Mouse (Mus musculus) forebrain, embryonic 15.5 days (tissue): ENCODE results near the gene Oas1h. TPM values are rescaled to one million over a fixed set of nuclear protein-coding genes. Genes with fewer than 3 reads are reported as not detected.
"Not testable (repeated sequence)": the region's sequence is repeated elsewhere in the genome, so short reads cannot be mapped to it uniquely, and the experiment has no call there.

ENCODE experiments used
- ATAC-seq: fragments of 200-750 bp; cut with Nextera tagmentation; replicated peaks from 2 replicates; pipeline ENCODE4 v1.8.0; 2017; ENCODE audit warnings: mild to moderate bottlenecking, moderate TSS enrichment, moderate library complexity
- H3K27ac ChIP-seq: fragments of 300-500 bp; sonication (generic); replicated peaks from 2 replicates; pipeline ENCODE4 v1.5.1; 2015; ENCODE audit warnings: mild to moderate bottlenecking, inconsistent platforms
- H3K27me3 ChIP-seq: fragments of 300-500 bp; sonication (generic); 2 replicates; pipeline ENCODE4 v1.6.1; 2015; ENCODE audit warnings: inconsistent platforms
- H3K36me3 ChIP-seq: fragments of 300-500 bp; sonication (generic); 2 replicates; pipeline ENCODE4 v1.6.1; 2015; ENCODE audit warnings: mild to moderate bottlenecking, inconsistent platforms
- H3K4me1 ChIP-seq: fragments of 300-500 bp; sonication (generic); 2 replicates; pipeline ENCODE4 v1.6.1; 2015; ENCODE audit warnings: inconsistent platforms
- H3K4me2 ChIP-seq: fragments of 300-500 bp; sonication (generic); replicated peaks from 2 replicates; pipeline ENCODE4 v1.6.1; 2015; ENCODE audit warnings: mild to moderate bottlenecking, inconsistent platforms
- H3K4me3 ChIP-seq: fragments of 300-500 bp; sonication (generic); 2 replicates; pipeline ENCODE4 v1.5.1; 2015; ENCODE audit warnings: mild to moderate bottlenecking, inconsistent platforms
- H3K9ac ChIP-seq: fragments of 300-500 bp; sonication (generic); replicated peaks from 2 replicates; pipeline ENCODE4 v1.6.1; 2015; ENCODE audit warnings: mild to moderate bottlenecking, inconsistent platforms
- H3K9me3 ChIP-seq: fragments of 300-500 bp; sonication (generic); 2 replicates; pipeline ENCODE4 v1.6.1; 2016; ENCODE audit warnings: inconsistent platforms
- WGBS: fragments of 180-500 bp; shearing (Covaris S2); methylation state at CpG from one replicate; pipeline ENCODE4 v1.1.7; 2015; ENCODE audit warnings: mixed read lengths; 5-methylcytosine and 5-hydroxymethylcytosine counted together
- polyA plus RNA-seq: library from polyadenylated mRNA; unstranded; fragments of >200 nt; fragmentation: Nextera tagmentation; extraction: Ambion mirVana; gene quantifications from 2 replicates; pipeline ENCODE4 v1.2.1, GENCODE M21; 2015

The Oas1h gene
- polyA plus RNA-seq, 1 experiment from 2014 or later = not detected

GRCm38 (mm10) chr5:120890026-120890425 lies 28.8 kb downstream of the Oas1h start:
- Histone ChIP-seq H3K9ac (no peak overlapping the region), H3K4me3 (no peak overlapping the region), H3K4me1 (no peaks in the 10 kb centered on the region), H3K9me3 (no peaks in the 10 kb centered on the region), H3K27me3 (no peaks in the 10 kb centered on the region), H3K36me3 (no peaks in the 10 kb centered on the region), H3K4me2 (no peak overlapping the region), H3K27ac (no peak overlapping the region)
- ATAC-seq = no peak
- WGBS = 85% methylated on average over 2 of the region's 2 CpGs

DNA sequence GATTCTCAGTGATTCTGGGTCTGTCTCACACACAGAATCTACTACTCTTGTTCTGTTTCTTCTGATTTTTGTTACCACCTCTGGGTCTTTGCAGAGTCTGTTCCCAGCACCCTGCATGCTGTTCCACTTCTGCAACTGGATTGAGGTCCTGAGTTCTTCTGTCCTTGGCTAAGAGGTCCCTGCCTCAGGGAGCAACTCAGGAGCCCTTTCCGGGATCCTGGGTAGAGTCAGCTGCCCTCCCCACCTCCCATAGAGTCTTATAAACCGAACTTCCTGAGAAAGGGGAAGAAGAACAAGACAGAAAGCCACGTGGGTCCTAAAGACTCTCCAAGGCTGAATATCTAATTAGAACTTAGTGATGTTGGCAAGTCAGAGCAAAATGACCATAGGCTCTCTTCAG lies 29.8 kb downstream of the Oas1h start:
- Histone ChIP-seq H3K27me3 (no peaks in the 10 kb centered on the region), H3K9ac (no peak overlapping the region), H3K27ac (no peak overlapping the region), H3K36me3 (no peaks in the 10 kb centered on the region), H3K4me1 (no peaks in the 10 kb centered on the region), H3K4me3 (no peak overlapping the region), H3K4me2 (no peak overlapping the region), H3K9me3 (no peaks in the 10 kb centered on the region)
- WGBS = 47% methylated on average over 3 of the region's 3 CpGs
- ATAC-seq = no peak

- not testable (repeated sequence) for H3K4me2 ChIP-seq, H3K36me3 ChIP-seq, H3K27ac ChIP-seq, H3K4me3 ChIP-seq, H3K9ac ChIP-seq, H3K4me1 ChIP-seq, H3K27me3 ChIP-seq, H3K9me3 ChIP-seq, ATAC-seq
- 84% methylated on average over 2 of the region's 2 CpGs for WGBS
Measured at GRCm38 (mm10) chr5:120891566-120892242, 30.5 kb downstream of the Oas1h start.

GRCm38 (mm10) chr5:120892243-120892660 lies 31.0 kb downstream of the Oas1h start:
- H3K4me2 ChIP-seq = no peak overlapping the region
- H3K27ac ChIP-seq = no peak overlapping the region
- H3K4me3 ChIP-seq = no peak overlapping the region
- ATAC-seq = no peak
- no peaks in the 10 kb centered on the region for H3K4me1 ChIP-seq
- H3K9ac ChIP-seq = no peak overlapping the region
- H3K9me3 ChIP-seq = no peaks in the 10 kb centered on the region
- H3K27me3 ChIP-seq = no peaks in the 10 kb centered on the region
- 72% methylated on average over 2 of the region's 2 CpGs for WGBS
- H3K36me3 ChIP-seq = no peaks in the 10 kb centered on the region

DNA sequence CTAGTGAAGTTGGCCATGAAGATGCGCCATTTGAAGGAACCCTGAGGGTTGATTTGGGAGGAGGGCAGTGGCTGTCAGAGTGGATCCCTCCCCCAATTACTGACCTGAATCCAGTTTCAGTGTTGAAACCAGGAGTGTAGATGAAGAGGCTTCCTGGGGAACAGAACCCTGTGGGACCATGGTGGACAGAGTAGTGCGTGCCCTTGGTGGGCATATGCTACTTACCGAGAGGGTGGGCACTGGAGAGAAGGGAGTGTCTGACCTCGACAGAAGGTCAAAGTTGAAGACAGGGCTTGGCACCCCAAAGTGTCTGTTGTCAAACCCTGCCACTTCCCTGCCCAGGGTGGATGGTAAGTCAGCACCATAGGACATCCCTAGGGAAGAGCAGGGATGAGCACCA lies 32.6 kb downstream of the Oas1h start:
- not testable (repeated sequence) for H3K36me3 ChIP-seq, H3K4me1 ChIP-seq, H3K27ac ChIP-seq, H3K9ac ChIP-seq, H3K9me3 ChIP-seq, ATAC-seq, H3K27me3 ChIP-seq, H3K4me2 ChIP-seq, H3K4me3 ChIP-seq
- 93% methylated on average over 4 of the region's 4 CpGs for WGBS

DNA sequence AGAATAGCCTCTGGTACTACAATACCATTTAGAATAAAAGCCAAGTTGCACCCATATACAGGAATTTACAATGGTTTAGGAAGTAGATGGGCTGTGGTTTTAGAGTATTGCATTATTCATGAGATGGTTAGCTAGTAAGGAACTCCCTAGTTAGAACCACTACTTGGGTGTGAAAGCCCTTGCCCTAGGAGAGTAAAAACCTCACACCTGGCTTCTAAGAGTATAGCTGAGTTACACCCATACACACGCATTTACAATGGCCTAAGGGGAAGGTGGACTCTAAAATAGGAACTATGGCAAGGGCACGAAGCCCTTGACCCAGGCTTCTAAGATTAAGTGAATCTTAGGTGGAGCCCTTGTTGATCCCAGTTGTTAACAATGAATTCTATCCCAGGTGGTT lies 33.5 kb downstream of the Oas1h start:
- not testable (repeated sequence) for ATAC-seq

DNA sequence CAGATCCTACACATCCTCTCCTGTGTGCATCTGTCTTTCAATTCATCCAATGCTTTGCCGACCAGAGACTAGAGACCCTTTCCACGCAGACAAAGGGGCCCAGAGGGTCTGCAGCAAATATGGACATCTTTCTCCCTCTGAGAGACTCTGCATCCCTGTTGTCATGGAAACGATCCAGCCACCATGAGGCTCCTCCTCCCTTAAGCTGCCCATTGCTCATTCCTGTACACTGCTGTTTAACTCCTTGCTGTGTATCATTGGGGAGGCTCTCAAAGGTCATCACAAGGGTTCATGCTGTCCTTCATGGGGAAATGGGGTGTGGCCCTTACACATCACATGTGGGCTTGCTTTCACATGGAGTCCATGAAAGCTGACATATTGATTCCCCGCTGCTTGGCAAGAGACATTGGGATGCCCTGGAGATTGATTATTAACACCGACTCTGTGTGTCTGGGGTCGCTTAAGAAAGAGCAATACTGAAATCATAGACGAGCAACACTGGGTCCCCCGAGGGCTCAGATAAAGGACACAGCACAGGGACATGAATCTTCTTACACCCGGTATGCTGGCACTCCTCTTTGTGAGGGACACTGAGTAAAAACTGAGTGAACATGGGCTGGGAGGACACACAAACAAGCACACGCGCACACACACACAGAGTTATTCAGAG lies 34.1 kb downstream of the Oas1h start:
- H3K4me2 ChIP-seq = no peak overlapping the region
- no peaks in the 10 kb centered on the region for H3K36me3 ChIP-seq
- WGBS = 88% methylated on average over 11 of the region's 11 CpGs
- no peak overlapping the region for H3K4me3 ChIP-seq
- ATAC-seq = no peak
- no peaks in the 10 kb centered on the region for H3K4me1 ChIP-seq
- H3K27me3 ChIP-seq = no peaks in the 10 kb centered on the region
- H3K9ac ChIP-seq = no peak overlapping the region
- H3K9me3 ChIP-seq = no peaks in the 10 kb centered on the region
- H3K27ac ChIP-seq = no peak overlapping the region

More for the DNA sequence above, 33.5 kb downstream of the Oas1h start:
- not testable (repeated sequence) for H3K4me1 ChIP-seq, H3K27ac ChIP-seq, H3K4me2 ChIP-seq, H3K9me3 ChIP-seq, H3K4me3 ChIP-seq, H3K36me3 ChIP-seq, H3K9ac ChIP-seq, H3K27me3 ChIP-seq
- 88% methylated on average over 2 of the region's 2 CpGs for WGBS

- H3K4me3 ChIP-seq = no peak overlapping the region
- H3K4me2 ChIP-seq = no peak overlapping the region
- H3K36me3 ChIP-seq = no peaks in the 10 kb centered on the region
- H3K9ac ChIP-seq = no peak overlapping the region
- H3K27ac ChIP-seq = no peak overlapping the region
- WGBS = 85% methylated on average over 6 of the region's 6 CpGs
- no peaks in the 10 kb centered on the region for H3K27me3 ChIP-seq
- H3K9me3 ChIP-seq = no peaks in the 10 kb centered on the region
- ATAC-seq = no peak
- H3K4me1 ChIP-seq = no peaks in the 10 kb centered on the region
Measured at GRCm38 (mm10) chr5:120898307-120898706, 37.1 kb downstream of the Oas1h start.

DNA sequence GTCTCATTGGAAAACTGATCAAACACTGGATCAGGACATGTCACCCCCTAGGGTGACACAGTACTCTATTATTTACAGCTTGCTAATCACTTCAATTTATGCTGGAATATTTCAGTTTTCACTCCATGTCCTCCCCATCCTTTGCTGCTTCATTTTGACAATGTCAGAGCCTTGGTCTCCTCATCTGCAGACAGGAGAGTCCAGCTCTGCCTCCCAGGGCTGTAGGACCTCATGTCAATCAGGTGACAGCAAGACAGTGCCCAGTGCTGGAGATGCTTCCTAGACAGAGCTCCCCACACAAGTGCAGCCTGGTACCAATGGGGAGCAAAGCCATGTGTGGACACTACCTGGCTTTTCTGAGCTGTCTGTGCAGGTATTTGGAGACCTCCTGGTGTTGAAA lies 37.5 kb downstream of the Oas1h start:
- no peak overlapping the region for H3K4me2 ChIP-seq
- H3K9ac ChIP-seq = no peak overlapping the region
- no peak for ATAC-seq
- H3K27me3 ChIP-seq = no peaks in the 10 kb centered on the region
- H3K4me1 ChIP-seq = no peaks in the 10 kb centered on the region
- no peaks in the 10 kb centered on the region for H3K9me3 ChIP-seq
- no peaks in the 10 kb centered on the region for H3K36me3 ChIP-seq
- no peak overlapping the region for H3K27ac ChIP-seq
- no peak overlapping the region for H3K4me3 ChIP-seq

- no peaks in the 10 kb centered on the region for H3K36me3 ChIP-seq
Measured at GRCm38 (mm10) chr5:120900666-120901065, 39.4 kb downstream of the Oas1h start.

DNA sequence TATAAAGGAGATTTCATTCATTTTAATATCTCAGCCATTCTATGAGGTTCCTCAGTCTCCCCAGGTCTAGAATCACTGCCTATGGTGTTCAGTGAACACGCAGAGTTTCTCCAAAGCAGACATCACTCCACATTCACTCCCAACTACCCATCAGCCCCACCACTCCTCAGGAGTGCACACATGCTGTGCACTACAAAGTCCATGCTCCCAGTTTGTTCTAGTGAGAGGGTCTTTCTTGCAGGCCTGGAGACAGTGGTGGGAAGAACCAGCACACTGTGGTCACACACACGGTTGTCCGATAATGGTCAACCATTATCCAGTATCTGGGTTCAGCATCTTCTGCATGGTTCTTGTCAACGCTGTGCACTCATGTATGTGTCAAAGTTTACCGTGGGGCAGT lies 40.8 kb downstream of the Oas1h start:
- H3K4me1 ChIP-seq = no peaks in the 10 kb centered on the region
- no peaks in the 10 kb centered on the region for H3K36me3 ChIP-seq
- H3K4me2 ChIP-seq = no peak overlapping the region
- 90% methylated on average over 5 of the region's 5 CpGs for WGBS
- H3K4me3 ChIP-seq = no peak overlapping the region
- H3K9ac ChIP-seq = no peak overlapping the region
- no peak for ATAC-seq
- H3K9me3 ChIP-seq = no peaks in the 10 kb centered on the region
- no peak overlapping the region for H3K27ac ChIP-seq
- no peaks in the 10 kb centered on the region for H3K27me3 ChIP-seq

More at GRCm38 (mm10) chr5:120900666-120901065, 39.4 kb downstream of the Oas1h start:
- WGBS = 61% methylated on average over 1 of the region's 1 CpGs
- no peaks in the 10 kb centered on the region for H3K9me3 ChIP-seq
- no peak overlapping the region for H3K4me2 ChIP-seq
- no peak overlapping the region for H3K9ac ChIP-seq
- H3K27ac ChIP-seq = no peak overlapping the region
- ATAC-seq = no peak
- no peak overlapping the region for H3K4me3 ChIP-seq
- no peaks in the 10 kb centered on the region for H3K27me3 ChIP-seq
- no peaks in the 10 kb centered on the region for H3K4me1 ChIP-seq

DNA sequence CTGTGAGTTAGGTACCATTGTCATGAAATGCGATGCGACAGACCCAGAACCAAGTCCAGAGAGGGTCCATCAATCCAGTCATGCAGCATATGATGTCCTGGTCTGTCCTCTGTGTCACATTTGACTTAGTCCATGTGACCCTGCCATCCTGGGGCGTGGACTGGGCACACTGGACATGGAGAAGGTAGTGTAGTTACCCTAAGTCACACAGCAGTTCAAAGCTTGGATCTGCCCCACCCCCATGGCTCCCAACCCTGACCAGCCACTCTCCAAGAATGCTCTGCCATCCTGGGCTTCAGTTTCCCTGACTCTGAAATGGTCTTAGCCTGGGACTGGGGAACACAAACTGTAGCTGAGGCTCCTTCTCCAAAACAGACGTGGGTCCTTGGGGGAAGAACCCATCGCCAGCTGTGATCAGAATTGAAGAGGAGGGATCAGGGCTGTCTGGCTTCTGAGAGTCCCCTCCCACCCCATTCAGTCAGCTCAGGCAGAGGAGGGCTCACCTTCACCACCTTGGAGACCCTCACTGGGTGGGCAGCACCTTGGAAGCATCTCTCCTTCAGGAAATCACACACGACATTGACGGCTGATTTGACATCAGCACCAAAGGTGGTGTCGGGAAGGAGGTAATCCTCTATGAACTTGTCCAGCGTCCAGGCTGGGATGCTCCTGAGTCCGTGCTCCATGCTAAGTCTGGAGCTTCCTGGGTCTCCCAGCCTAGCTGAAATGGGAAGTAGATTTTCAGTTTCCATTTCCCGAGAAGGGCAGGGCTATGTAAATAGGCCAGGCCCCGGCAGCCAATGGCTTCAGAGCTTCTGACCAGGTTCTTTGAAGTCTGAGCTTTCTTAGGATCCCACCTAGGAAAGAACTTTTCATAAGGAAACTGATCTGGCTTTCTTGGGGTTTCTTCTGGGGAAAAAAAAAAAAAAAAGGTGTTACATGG lies 45.8 kb downstream of the Oas1h start, which contains the start of gene Oas1a:
Gene Oas1a, minus strand, starts transcription at position 731 of the 943 bp plus-strand sequence.
- H3K27me3 ChIP-seq, H3K36me3 ChIP-seq, H3K27ac ChIP-seq, ATAC-seq, H3K4me2 ChIP-seq, H3K9ac ChIP-seq, H3K9me3 ChIP-seq, H3K4me1 ChIP-seq, H3K4me3 ChIP-seq: not testable (repeated sequence)
- 35% methylated on average over 9 of the region's 12 CpGs for WGBS
